Mouse (Mus musculus) frontal cortex, postnatal 14 days (tissue): ENCODE results near the gene Kctd6.

ENCODE experiments used
- DNase-seq, 2 experiments: peaks; one replicate each; pipeline ENCODE4 v3.0.0; 2022; ENCODE audit warnings: low spot score in 2 of 2

The Kctd6 gene

DNA sequence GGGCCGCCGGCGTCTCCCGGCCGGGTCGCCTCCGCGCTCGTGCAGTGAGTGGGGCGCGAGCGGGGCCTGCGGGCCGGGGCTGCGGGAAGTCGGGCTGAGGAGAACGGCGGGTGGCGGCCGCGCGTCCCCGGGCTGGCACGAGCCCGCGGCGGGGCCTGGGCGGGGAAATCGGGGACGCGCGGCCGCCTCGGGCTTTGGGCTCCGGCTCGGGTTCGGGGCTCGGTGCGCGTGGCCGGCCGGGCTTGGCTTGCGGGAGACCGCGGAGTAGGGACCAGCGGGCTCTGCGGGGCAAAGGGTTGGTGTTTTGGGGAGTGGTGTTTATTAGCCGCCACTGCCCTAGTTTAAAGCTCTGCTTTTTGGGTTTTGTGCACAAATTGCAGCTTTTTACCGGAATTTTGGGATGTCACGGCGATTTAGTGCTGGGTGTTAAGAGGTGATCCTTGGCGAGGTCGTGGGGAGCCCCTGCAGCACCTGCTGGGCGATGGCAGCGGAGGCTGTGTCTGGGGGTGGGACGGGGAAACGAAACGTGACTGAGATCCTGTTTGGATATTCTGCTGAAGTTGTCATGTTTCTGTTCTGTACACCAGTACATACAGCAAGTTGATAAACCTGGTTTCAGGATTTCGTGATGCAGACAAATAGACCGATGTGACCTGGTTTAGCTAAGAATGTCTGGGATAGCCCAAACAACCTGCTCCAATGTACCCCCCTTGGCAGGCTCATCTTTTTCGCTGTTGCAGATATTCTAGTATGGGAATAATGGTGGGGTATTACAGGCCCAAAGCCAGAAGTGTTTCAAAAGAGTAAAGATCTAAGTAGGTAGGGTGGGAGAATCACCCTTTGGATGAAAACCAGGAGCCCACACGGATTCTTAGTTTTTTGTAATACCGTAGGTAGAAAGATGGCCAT is 613 bp downstream of the Kctd6 start:
- peak in 1 of 2 experiments; percentile 55 for DNase-seq

- DNase-seq: no peak
These were observed 1.4 kb downstream of the Kctd6 start for GRCm38 (mm10) chr14:8215208-8215778.

DNA sequence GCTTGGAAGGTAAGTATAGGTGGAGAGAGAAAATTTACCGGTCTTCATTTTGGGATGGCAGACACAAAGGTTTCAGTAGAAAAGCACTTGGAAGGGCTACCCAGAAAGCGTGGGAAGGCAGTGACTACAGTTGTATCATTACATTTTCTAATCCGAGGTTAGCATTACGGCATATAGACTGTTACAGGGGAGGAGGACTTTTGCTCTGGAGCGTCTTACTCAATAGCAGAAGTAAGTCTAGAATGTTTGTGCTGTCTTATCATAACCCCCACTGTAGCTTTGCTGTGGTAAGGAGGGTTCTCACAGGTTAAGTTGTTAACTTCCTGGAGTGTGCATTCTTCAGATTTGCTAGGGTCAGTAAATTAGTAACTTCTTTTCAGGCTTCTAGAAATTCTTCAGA is 2.2 kb downstream of the Kctd6 start:
- no peak for DNase-seq

GRCm38 (mm10) chr14:8218238-8218637 is 4.3 kb downstream of the Kctd6 start:
- no peak for DNase-seq

DNA sequence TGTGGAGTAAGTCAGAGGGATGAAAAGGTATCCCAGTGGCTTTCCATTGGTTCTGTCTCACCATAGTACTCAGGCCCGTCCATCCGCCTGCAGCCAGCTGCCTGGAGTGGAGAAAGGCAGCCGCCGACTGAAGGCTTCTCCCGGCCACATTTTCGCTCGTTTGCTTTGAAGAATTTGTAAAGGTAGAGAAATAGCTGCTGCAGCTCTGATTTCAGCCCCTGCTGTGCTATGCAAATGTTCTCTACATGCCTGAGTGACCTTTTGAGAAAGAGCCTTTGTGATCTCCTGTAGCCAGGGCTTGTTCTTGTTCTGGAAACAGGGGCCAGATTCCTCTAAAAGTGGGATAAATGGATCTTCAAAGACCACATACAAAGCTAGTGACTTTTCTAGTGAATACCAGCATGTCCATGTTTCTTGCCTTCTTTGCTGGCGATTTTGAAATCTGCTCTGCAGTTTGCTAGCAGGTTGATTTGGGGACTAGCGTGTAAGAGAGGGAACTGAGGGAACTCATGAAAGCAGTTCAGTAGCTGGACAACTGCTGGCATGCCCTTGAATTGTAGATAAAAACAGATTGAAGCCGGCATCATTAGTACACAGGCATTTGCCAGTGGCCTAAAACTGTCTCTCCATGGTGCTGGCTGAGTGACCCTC is 4.9 kb downstream of the Kctd6 start:
- DNase-seq: no peak

- no peak for DNase-seq
These were observed 5.9 kb downstream of the Kctd6 start for GRCm38 (mm10) chr14:8219876-8220275.

DNA sequence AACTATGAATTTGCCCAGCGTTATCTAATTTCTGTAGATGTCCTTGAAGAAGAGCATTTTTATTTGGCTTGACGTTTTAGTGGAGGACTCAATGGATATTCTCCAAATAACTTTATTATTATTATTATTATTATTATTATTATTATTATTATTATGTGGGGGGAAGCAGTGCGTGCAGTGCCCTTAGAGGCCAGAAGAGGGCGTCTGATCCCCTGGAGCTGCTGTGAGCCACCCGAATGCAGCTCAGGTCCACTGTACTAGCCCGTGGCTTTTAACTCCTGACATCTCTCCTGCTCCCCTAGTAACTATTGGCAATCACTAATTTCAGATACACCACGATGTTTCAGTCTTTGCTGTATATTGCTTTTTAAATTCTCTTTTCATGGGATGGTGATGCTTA is 6.4 kb downstream of the Kctd6 start:
- DNase-seq: no peak

- DNase-seq: no peak
These were observed 7.0 kb downstream of the Kctd6 start for GRCm38 (mm10) chr14:8220912-8221311.

GRCm38 (mm10) chr14:8222561-8222960 is 8.6 kb downstream of the Kctd6 start:
- no peak for DNase-seq

- DNase-seq: no peak
These were observed 9.8 kb downstream of the Kctd6 start for GRCm38 (mm10) chr14:8223506-8224293.

DNA sequence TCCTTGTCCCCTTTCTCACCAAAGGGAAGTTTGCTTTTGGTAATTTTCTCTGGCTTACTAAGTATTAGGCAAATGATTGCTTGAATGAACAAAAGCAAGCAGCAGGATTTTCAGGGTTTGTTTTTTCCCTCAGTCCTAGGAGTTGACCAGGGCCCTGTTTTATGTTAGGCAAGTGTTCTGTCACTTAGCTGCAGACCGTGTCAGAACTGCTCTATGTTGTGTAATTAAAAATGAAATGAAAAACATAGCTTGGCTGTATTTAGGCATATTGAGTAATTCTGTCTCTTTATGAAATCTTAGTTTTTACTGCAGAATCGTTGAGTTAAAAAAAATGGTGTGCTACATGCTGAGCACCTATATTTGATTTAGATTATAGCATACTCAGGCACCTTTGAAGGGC is 10.9 kb downstream of the Kctd6 start:
- DNase-seq: no peak

DNA sequence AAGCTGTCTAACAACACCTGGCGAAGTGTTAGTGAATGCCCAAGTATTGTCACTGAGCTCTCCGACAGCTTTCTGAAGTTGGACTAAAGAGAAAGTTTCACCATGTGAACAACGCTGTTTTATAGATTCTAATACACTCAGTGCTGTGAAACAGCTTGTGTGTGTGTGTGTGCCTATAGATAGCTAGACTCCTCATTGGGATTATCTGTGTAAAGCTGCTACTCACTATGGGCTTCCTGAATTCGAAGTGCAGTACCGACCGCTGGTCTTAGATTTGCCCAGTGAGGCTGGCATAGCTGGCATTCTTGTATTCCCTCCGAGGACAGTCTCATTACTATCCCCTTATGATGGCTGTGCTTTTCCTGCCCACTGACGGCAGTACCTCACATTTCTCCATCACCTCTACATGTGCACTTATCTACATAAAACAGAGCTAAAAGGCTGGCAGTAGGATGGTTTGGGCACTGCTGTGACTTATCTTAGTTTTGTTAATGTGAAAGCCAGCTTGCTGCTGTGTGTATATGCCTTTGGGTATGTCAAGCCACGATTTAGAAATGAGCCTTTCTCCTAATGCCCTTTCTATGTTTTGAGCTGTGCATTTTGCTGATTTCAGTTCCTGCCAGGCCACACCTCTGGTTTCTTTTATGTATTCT is 15.6 kb downstream of the Kctd6 start:
- no peak for DNase-seq

- no peak for DNase-seq
These were observed 18.4 kb downstream of the Kctd6 start for GRCm38 (mm10) chr14:8232155-8232910.

DNA sequence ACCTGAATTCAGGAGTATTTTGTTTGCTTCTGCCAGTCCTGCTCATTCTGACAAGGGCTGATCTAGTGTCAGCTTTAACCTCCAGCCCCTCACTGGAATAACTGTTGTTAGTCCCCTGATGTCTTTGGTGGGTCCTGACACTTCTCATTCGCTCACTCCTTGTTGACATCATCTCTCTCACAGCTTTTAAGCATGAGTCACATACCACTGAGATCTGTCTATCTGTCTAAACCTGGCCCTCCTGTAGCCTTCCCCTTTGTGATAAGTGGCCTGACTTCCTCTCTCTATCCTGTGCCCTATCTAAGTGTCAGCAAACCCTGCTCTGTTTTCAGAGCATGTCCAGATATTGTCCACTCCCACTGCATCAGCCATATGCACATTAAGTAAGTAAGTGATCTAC is 19.3 kb downstream of the Kctd6 start:
- no peak for DNase-seq

GRCm38 (mm10) chr14:8241816-8242215 is 27.9 kb downstream of the Kctd6 start:
- no peak for DNase-seq

- peak in 1 of 2 experiments; percentile 42 for DNase-seq
These were observed 28.5 kb downstream of the Kctd6 start for GRCm38 (mm10) chr14:8242388-8242920.

- DNase-seq: no peak
These were observed 29.4 kb downstream of the Kctd6 start for GRCm38 (mm10) chr14:8243136-8243888.

- no peak for DNase-seq
These were observed 30.3 kb downstream of the Kctd6 start for GRCm38 (mm10) chr14:8244211-8244611.

DNA sequence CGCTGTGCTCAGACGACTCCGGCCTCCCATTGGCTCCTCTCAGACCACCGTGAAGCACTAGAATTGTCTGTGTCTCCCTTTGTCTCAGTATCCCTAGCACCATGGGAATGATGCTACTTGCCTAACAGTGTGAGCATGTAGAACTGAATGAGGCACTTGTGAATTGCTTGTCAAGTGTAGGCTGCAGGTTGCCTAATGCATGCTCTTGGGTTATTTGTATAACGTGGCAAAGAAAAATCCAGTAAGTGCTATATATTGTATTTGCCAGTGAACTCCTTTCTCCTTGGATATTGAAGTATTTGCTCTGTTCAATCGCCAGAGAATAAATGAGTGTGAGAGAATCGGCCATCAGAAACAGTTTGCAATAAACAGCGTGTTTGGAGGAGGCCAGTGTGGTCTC is 32.9 kb downstream of the Kctd6 start:
- no peak for DNase-seq

- DNase-seq: no peak
These were observed 35.3 kb downstream of the Kctd6 start for GRCm38 (mm10) chr14:8249206-8249605.
